Mouse (Mus musculus) CH12.LX (cell line): Measurements from ENCODE around the gene Zdhhc13. TPM values are rescaled to one million over a fixed set of nuclear protein-coding genes. Genes with fewer than 3 reads are reported as not detected.

Experiments used
- DNase-seq: peaks from one replicate; pipeline ENCODE4 v3.0.0-alpha.2; 2013; ENCODE audit errors: extremely low read depth
- H3K27ac ChIP-seq: 2 replicates; pipeline ENCODE4 v1.5.1; 2012; ENCODE audit warnings: low read depth, mild to moderate bottlenecking, control low read depth, moderate library complexity; ENCODE audit not compliant: insufficient read depth
- H3K27me3 ChIP-seq: replicated peaks from 2 replicates; pipeline ENCODE3; 2012; ENCODE audit warnings: inconsistent platforms
- H3K36me3 ChIP-seq, 2 experiments: replicated peaks in 1 of 2; 2 replicates each; pipeline versions ENCODE3 to v1.6.1; 2012; ENCODE audit warnings: inconsistent platforms in 1 of 2, low read length in 1 of 2, mild to moderate bottlenecking in 1 of 2, mixed read lengths in 1 of 2, moderate library complexity in 1 of 2; ENCODE audit not compliant: control insufficient read depth in 1 of 2, insufficient read depth in 1 of 2
- H3K4me1 ChIP-seq, 2 experiments: 2 replicates each; pipeline ENCODE4 v1.6.1; 2012; ENCODE audit warnings: inconsistent platforms in 1 of 2, moderate library complexity in 1 of 2; ENCODE audit not compliant: insufficient read depth in 2 of 2, control insufficient read depth in 1 of 2
- H3K4me2 ChIP-seq: 2 replicates; pipeline ENCODE4 v1.6.1; 2012; ENCODE audit warnings: low read depth, mild to moderate bottlenecking, control low read depth; ENCODE audit not compliant: poor library complexity, insufficient read depth, severe bottlenecking
- H3K4me3 ChIP-seq, 3 experiments: fragments of 150-350 bp in 1 of 3; sonication (generic) in 1 of 3; replicated peaks in 1 of 3; 2 replicates each; pipeline versions ENCODE3 to v1.5.1; 2011 to 2012; ENCODE audit warnings: low read depth in 2 of 3, low read length in 2 of 3, mild to moderate bottlenecking in 2 of 3, moderate library complexity in 2 of 3, control low read depth in 1 of 3, improper control_type of control experiment in 1 of 3, inconsistent platforms in 1 of 3, mixed read lengths in 1 of 3; ENCODE audit not compliant: poor library complexity in 1 of 3
- H3K79me2 ChIP-seq: replicated peaks from 2 replicates; pipeline ENCODE4 v1.6.1; 2012; ENCODE audit warnings: mild to moderate bottlenecking, moderate library complexity; ENCODE audit not compliant: control insufficient read depth, poor library complexity, insufficient read depth, severe bottlenecking; ENCODE audit errors: extremely low read depth
- H3K9ac ChIP-seq: 2 replicates; pipeline ENCODE4 v1.6.1; 2012; ENCODE audit warnings: low read depth, mild to moderate bottlenecking, control low read depth, moderate library complexity; ENCODE audit not compliant: insufficient read depth
- H3K9me3 ChIP-seq: replicated peaks from 2 replicates; pipeline ENCODE3; 2012; ENCODE audit warnings: low read length, inconsistent platforms, mixed read lengths
- BHLHE40 ChIP-seq: IDR thresholded peaks from 2 replicates; pipeline ENCODE4 v1.6.1; 2011; ENCODE audit warnings: mild to moderate bottlenecking, low read depth, low read length, improper control_type of control experiment
- CTCF ChIP-seq, 2 experiments: IDR thresholded peaks in 1 of 2; conservative IDR thresholded peaks in 1 of 2; 2 replicates each; pipeline ENCODE4 v1.5.1; 2011 to 2012; ENCODE audit warnings: low read depth in 2 of 2, low read length in 2 of 2, improper control_type of control experiment in 1 of 2, inconsistent platforms in 1 of 2, mild to moderate bottlenecking in 1 of 2, moderate library complexity in 1 of 2
- GABPA ChIP-seq: IDR thresholded peaks from 2 replicates; pipeline ENCODE4 v1.6.1; 2012; ENCODE audit warnings: low read depth, low read length, improper control_type of control experiment, inconsistent platforms; ENCODE audit not compliant: insufficient replicate concordance
- HCFC1 ChIP-seq: IDR thresholded peaks from 2 replicates; pipeline ENCODE4 v1.6.1; 2012; ENCODE audit warnings: low read depth, mild to moderate bottlenecking, inconsistent platforms, low read length, improper control_type of control experiment
- JUN ChIP-seq: IDR thresholded peaks from 2 replicates; pipeline ENCODE4 v1.6.1; 2011; ENCODE audit warnings: low read depth, mild to moderate bottlenecking, low read length, improper control_type of control experiment, moderate library complexity; ENCODE audit not compliant: insufficient read depth
- MEF2A ChIP-seq: IDR thresholded peaks from 2 replicates; pipeline ENCODE4 v1.6.1; 2014; ENCODE audit warnings: low read depth, mild to moderate bottlenecking, inconsistent platforms, low read length, improper control_type of control experiment, borderline replicate concordance
- MXI1 ChIP-seq: IDR thresholded peaks from 2 replicates; pipeline ENCODE4 v1.6.1; 2011; ENCODE audit warnings: mild to moderate bottlenecking, low read depth, low read length, improper control_type of control experiment
- MYC ChIP-seq: IDR thresholded peaks from 2 replicates; pipeline ENCODE4 v1.6.1; 2011; ENCODE audit warnings: low read depth, mild to moderate bottlenecking, improper control_type of control experiment, low read length
- POLR2A ChIP-seq: IDR thresholded peaks from 2 replicates; pipeline ENCODE4 v1.6.1; 2011; ENCODE audit warnings: low read depth, mild to moderate bottlenecking, improper control_type of control experiment, low read length
- RAD21 ChIP-seq: IDR thresholded peaks from 2 replicates; pipeline ENCODE4 v1.6.1; 2011; ENCODE audit warnings: low read depth, mild to moderate bottlenecking, low read length, improper control_type of control experiment, moderate library complexity
- RCOR1 ChIP-seq: conservative IDR thresholded peaks from 2 replicates; pipeline ENCODE4 v1.6.1; 2012; ENCODE audit warnings: low read depth, mild to moderate bottlenecking, inconsistent platforms, low read length, improper control_type of control experiment
- SMC3 ChIP-seq: IDR thresholded peaks from 2 replicates; pipeline ENCODE4 v1.6.1; 2011; ENCODE audit warnings: low read depth, low read length, improper control_type of control experiment
- UBTF ChIP-seq: IDR thresholded peaks from 2 replicates; pipeline ENCODE4 v1.6.1; 2012; ENCODE audit warnings: low read depth, mild to moderate bottlenecking, inconsistent platforms, low read length, improper control_type of control experiment, moderate library complexity
- ZC3H11A ChIP-seq: IDR thresholded peaks from 2 replicates; pipeline ENCODE4 v1.6.1; 2012; ENCODE audit warnings: low read depth, mild to moderate bottlenecking, inconsistent platforms, low read length, improper control_type of control experiment
- dilution Hi-C: fragments of 300-500 bp; cut with MboI; formaldehyde crosslinking; loops from 2 replicates; pipeline ENCODE4 v1.14.3; 2020; ENCODE audit warnings: low sequenced_read_pairs; ENCODE audit not compliant: extremely low pct_unique_long_range_greater_than_20kb, extremely low pct_ligation_motif_present
- in situ Hi-C: fragments of 300-500 bp; cut with MboI; formaldehyde crosslinking; loops from 3 replicates; pipeline ENCODE4 v1.14.3; 2019; ENCODE audit warnings: low sequenced_read_pairs, low pct_ligation_motif_present, low pct_unique_long_range_greater_than_20kb, mixed read lengths
- polyA plus RNA-seq: library from polyadenylated mRNA; unstranded; fragments of >175 nt; gene quantifications from 2 replicates; pipeline ENCODE4 v1.2.1, GENCODE M21; 2012; ENCODE audit warnings: low read depth; ENCODE audit not compliant: insufficient read length
- total RNA-seq, 2 experiments: library from RNA; depleted of rRNA; stranded (reverse); fragments of 300-350 nt in 1 of 2; fragments of >200 nt in 1 of 2; gene quantifications; 2 replicates each; pipeline ENCODE4 v1.2.3; 2012 to 2014

The Zdhhc13 gene
- total and polyA plus RNA-seq, 3 experiments, result 19.9 to 74.3 (median 32.3) TPM

DNA sequence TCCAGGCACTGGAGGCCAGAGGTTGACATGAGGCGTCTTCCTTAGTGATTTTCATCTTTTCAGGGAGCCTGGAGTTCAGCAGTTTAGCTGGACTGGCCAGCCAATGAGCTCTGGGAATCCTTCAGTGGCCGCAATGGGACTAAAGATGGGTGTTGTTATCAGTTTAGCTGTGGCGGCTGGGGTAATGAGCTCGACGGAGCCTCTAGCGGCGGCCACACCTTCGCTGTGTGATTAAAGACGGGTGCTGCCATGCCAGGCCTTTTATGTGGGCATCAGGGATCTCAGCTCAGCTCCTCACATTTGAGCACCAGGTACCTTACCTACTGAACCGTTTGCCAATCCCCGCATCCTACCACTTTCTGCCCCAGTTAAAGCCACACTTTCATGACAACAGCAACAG is 82.5 kb downstream of the Zdhhc13 start:
- H3K9me3 ChIP-seq, result no peaks in the 10 kb centered on the region
- H3K79me2 ChIP-seq, result no peaks in the 10 kb centered on the region
- no peak overlapping the region for H3K9ac ChIP-seq
- no peak for DNase-seq
- TF ChIP-seq MXI1 (no peak), RCOR1 (no peak)
- no peak overlapping the region for H3K4me2 ChIP-seq
- H3K27ac ChIP-seq, result no peak overlapping the region
- H3K27me3 ChIP-seq, result no peaks in the 10 kb centered on the region
- peaks cover 63 to 93% of the 10 kb centered on the region in 2 experiments for H3K36me3 ChIP-seq
- H3K4me3 ChIP-seq, result no peak overlapping the region
- no peaks in the 10 kb centered on the region for H3K4me1 ChIP-seq
- in situ Hi-C loops, result no loop called here
- dilution Hi-C loops, result no loop called here

DNA sequence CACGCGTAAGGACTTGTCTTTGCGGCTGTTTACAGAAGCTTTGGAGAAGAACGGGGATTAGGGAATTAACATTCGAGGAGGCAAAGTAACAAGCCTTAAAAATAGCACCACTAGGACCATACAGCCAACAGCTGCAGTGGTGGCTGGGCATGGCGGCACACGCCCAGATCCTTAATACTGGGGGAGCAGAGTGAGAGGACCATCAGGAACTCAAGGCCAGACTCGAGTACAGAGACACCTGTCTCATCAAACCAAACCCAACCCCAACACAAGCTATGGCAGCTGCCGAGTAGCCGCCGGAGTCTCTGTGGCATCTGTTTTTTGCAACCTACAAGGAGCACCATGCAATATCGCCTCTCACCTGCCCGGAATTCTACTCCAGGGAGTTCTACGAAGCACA is 86.3 kb downstream of the Zdhhc13 start:
- H3K4me2 ChIP-seq, result no peak overlapping the region
- peaks cover 55 to 79% of the 10 kb centered on the region in 2 experiments for H3K36me3 ChIP-seq
- H3K27me3 ChIP-seq, result no peaks in the 10 kb centered on the region
- no peak for DNase-seq
- peaks cover 2 to 8% of the 10 kb centered on the region in 2 experiments; a peak in 3 of 4 replicates for H3K4me1 ChIP-seq
- H3K9me3 ChIP-seq, result no peaks in the 10 kb centered on the region
- H3K79me2 ChIP-seq, result no peaks in the 10 kb centered on the region; the same call in 1 of the 2 replicates
- H3K27ac ChIP-seq, result no peak overlapping the region
- no peak overlapping the region for H3K4me3 ChIP-seq
- dilution Hi-C loops (no loop called here), in situ Hi-C loops (loop anchor here (5.0 kb wide), 1 partner anchor 118 kb away; no protein-coding TSS in a partner anchor)
- TF ChIP-seq UBTF, result no peak
- no peak for TF ChIP-seq JUN
- TF ChIP-seq MYC, result no peak
- TF ChIP-seq HCFC1, result no peak
- TF ChIP-seq BHLHE40, result no peak
- TF ChIP-seq ZC3H11A, result no peak
- TF ChIP-seq GABPA, result no peak
- no peak for TF ChIP-seq MXI1
- no peak for TF ChIP-seq SMC3
- no peak for TF ChIP-seq CTCF (conservative IDR thresholded peaks at IDR 0.05 in 1 of 2, IDR thresholded peaks at IDR 0.05 in 1 of 2; ENCODE audit: low read depth in 2 of 2, low read length in 2 of 2)
- no peak for TF ChIP-seq MEF2A
- no peak overlapping the region for H3K9ac ChIP-seq

DNA sequence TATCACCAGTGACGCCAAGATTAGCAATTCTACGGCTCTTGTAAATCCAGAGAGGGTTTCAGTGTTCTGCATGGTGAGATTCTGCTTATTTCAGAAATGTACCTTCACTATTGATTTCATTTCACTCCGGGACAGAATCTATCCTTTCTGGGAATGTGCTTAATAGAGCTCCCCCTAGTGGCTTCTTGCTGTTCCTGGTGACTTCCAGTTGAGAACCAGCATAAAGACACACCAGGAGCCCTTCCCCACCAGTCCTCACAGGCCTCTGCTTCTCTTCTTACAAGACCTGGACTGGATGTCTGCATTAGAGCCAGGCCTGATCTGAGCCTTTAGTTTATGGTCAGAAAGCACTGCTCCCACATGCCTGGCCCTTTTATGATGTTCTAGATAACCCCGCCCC is 87.7 kb downstream of the Zdhhc13 start:
- no peaks in the 10 kb centered on the region; the same call in 1 of the 2 replicates for H3K79me2 ChIP-seq
- no peak overlapping the region for H3K9ac ChIP-seq
- no peaks in the 10 kb centered on the region for H3K9me3 ChIP-seq
- no peak overlapping the region for H3K27ac ChIP-seq
- no peaks in the 10 kb centered on the region for H3K27me3 ChIP-seq
- peak; percentile 63 for DNase-seq
- TF ChIP-seq POLR2A, result no peak
- TF ChIP-seq CTCF (conservative IDR thresholded peaks at IDR 0.05 in 1 of 2, IDR thresholded peaks at IDR 0.05 in 1 of 2; ENCODE audit: low read depth in 2 of 2, low read length in 2 of 2), result peak; percentile 66 to 80
- TF ChIP-seq JUN, result no peak
- peak; percentile 69 for TF ChIP-seq SMC3
- peak; percentile 51 for TF ChIP-seq RAD21
- peaks cover 41 to 64% of the 10 kb centered on the region in 2 experiments for H3K36me3 ChIP-seq
- peaks cover 2 to 8% of the 10 kb centered on the region in 2 experiments; a peak in 3 of 4 replicates for H3K4me1 ChIP-seq
- in situ Hi-C loops (loop anchor here (5.0 kb wide), 1 partner anchor 119 kb away; no protein-coding TSS in a partner anchor), dilution Hi-C loops (no loop called here)
- 0 out of 2 replicates have a peak overlapping the region, but pooled peaks have one; percentile 37 for H3K4me2 ChIP-seq
- no peak overlapping the region for H3K4me3 ChIP-seq

Other genes with a start within 250 kb of the Zdhhc13 start
- gene Mrgprb2, start 230.9 kb upstream of the Zdhhc13 start, total RNA-seq (2012; rRNA removed), result not detected in 2 replicates
- gene Mrgprb2, start 230.9 kb upstream of the Zdhhc13 start, total RNA-seq (2014; rRNA removed), result not detected in 2 replicates
- not detected in 2 replicates for gene Mrgprb2, start 230.9 kb upstream of the Zdhhc13 start, polyA plus RNA-seq
- gene Mrgprb3, start 145.2 kb upstream of the Zdhhc13 start, total RNA-seq (2012; rRNA removed), result not detected in 2 replicates
- gene Mrgprb3, start 145.2 kb upstream of the Zdhhc13 start, total RNA-seq (2014; rRNA removed), result not detected in 2 replicates
- not detected in 2 replicates for gene Mrgprb3, start 145.2 kb upstream of the Zdhhc13 start, polyA plus RNA-seq
- gene Csrp3, start 59.0 kb downstream of the Zdhhc13 start, total RNA-seq (2012; rRNA removed), result 1.4 and 1.7 TPM in 2 replicates
- 2.3 and 2.5 TPM in 2 replicates for gene Csrp3, start 59.0 kb downstream of the Zdhhc13 start, total RNA-seq (2014; rRNA removed)
- 0.29 TPM in 1 of 2 replicates, not detected in the other for gene Csrp3, start 59.0 kb downstream of the Zdhhc13 start, polyA plus RNA-seq
- gene E2f8, start 92.6 kb downstream of the Zdhhc13 start, total RNA-seq (2012; rRNA removed), result 3.8 and 5.3 TPM in 2 replicates
- 2.4 and 2.6 TPM in 2 replicates for gene E2f8, start 92.6 kb downstream of the Zdhhc13 start, total RNA-seq (2014; rRNA removed)
- gene E2f8, start 92.6 kb downstream of the Zdhhc13 start, polyA plus RNA-seq, result 14.1 and 17.1 TPM in 2 replicates
- gene Nav2, start 119.7 kb downstream of the Zdhhc13 start, total RNA-seq (2012; rRNA removed), result under 0.01 TPM in 1 of 2 replicates, not detected in the other
- gene Nav2, start 119.7 kb downstream of the Zdhhc13 start, total RNA-seq (2014; rRNA removed), result not detected in 2 replicates
- 0.16 TPM in 1 of 2 replicates, not detected in the other for gene Nav2, start 119.7 kb downstream of the Zdhhc13 start, polyA plus RNA-seq